Mouse (Mus musculus) lung, postnatal 0 days (tissue): ENCODE results near the gene Rars2. TPM values are rescaled to one million over a fixed set of nuclear protein-coding genes. Genes with fewer than 3 reads are reported as not detected.

Source experiments
- ATAC-seq: fragments of 200-750 bp; cut with Nextera tagmentation; 2 replicates; pipeline ENCODE4 v1.8.0; 2017; ENCODE audit warnings: moderate library complexity
- DNase-seq: peaks from one replicate; pipeline ENCODE4 v3.0.0-alpha.2; 2016; ENCODE audit warnings: low spot score
- H3K27ac ChIP-seq: fragments of 300-500 bp; sonication (generic); 2 replicates; pipeline ENCODE4 v1.5.1; 2014; ENCODE audit warnings: antibody characterized with exemption, mild to moderate bottlenecking, low read length, mixed read lengths
- H3K27me3 ChIP-seq: fragments of 300-500 bp; sonication (generic); replicated peaks from 2 replicates; pipeline ENCODE4 v1.6.1; 2014; ENCODE audit warnings: low read length, mixed read lengths; ENCODE audit not compliant: insufficient read depth
- H3K36me3 ChIP-seq: fragments of 300-500 bp; sonication (generic); 2 replicates; pipeline ENCODE4 v1.6.1; 2014; ENCODE audit warnings: low read length, mixed read lengths; ENCODE audit not compliant: insufficient read depth
- H3K4me1 ChIP-seq: fragments of 300-500 bp; sonication (generic); 2 replicates; pipeline ENCODE4 v1.6.1; 2014; ENCODE audit warnings: antibody characterized with exemption, low read depth, low read length, mixed read lengths; ENCODE audit not compliant: insufficient read depth
- H3K4me2 ChIP-seq: fragments of 300-500 bp; sonication (generic); replicated peaks from 2 replicates; pipeline ENCODE4 v1.6.1; 2014; ENCODE audit warnings: low read depth, mild to moderate bottlenecking, low read length, moderate library complexity, mixed read lengths
- H3K4me3 ChIP-seq: fragments of 300-500 bp; sonication (generic); 2 replicates; pipeline ENCODE4 v1.5.1; 2014; ENCODE audit warnings: low read depth, low read length
- H3K9ac ChIP-seq: fragments of 300-500 bp; sonication (generic); replicated peaks from 2 replicates; pipeline ENCODE4 v1.6.1; 2014; ENCODE audit warnings: low read depth, mild to moderate bottlenecking
- H3K9me3 ChIP-seq: fragments of 300-500 bp; sonication (generic); 2 replicates; pipeline ENCODE4 v1.6.1; 2016; ENCODE audit warnings: low read length, mixed read lengths
- CTCF ChIP-seq: IDR thresholded peaks from 2 replicates; pipeline ENCODE4 v1.5.1; 2016; ENCODE audit warnings: antibody characterized with exemption, mild to moderate bottlenecking
- EP300 ChIP-seq: IDR thresholded peaks from 2 replicates; pipeline ENCODE4 v1.6.1; 2016; ENCODE audit warnings: antibody characterized with exemption, mild to moderate bottlenecking, control low read depth
- WGBS: fragments of 180-500 bp; shearing (Covaris S2); extraction: QIAGEN DNeasy Blood & Tissue Kit; methylation state at CpG from one replicate; pipeline ENCODE4 v1.1.7; 2014; 5-methylcytosine and 5-hydroxymethylcytosine counted together
- polyA plus RNA-seq: library from polyadenylated mRNA; unstranded; fragments of >200 nt; fragmentation: Nextera tagmentation; extraction: Ambion mirVana; gene quantifications from 2 replicates; pipeline ENCODE4 v1.2.1, GENCODE M21; 2015

Gene Rars2
- polyA plus RNA-seq, 1 experiment from 2014 or later = 31.9 TPM

GRCm38 (mm10) chr4:34708127-34708526 is 93.4 kb downstream of the Rars2 start:
- ATAC-seq = no peak
- Histone ChIP-seq H3K4me2 (no peak overlapping the region), H3K36me3 (no peaks in the 10 kb centered on the region), H3K27me3 (no peaks in the 10 kb centered on the region), H3K4me3 (no peak overlapping the region), H3K9me3 (no peaks in the 10 kb centered on the region), H3K27ac (no peak overlapping the region), H3K4me1 (no peaks in the 10 kb centered on the region), H3K9ac (no peak overlapping the region)
- WGBS = 61% methylated on average over 3 of the region's 3 CpGs
- TF ChIP-seq EP300 (no peak), CTCF (no peak)
- DNase-seq = no peak

Other genes with a start within 250 kb of the Rars2 start
- 45.5 and 46.2 TPM in 2 replicates for gene Akirin2, start 64.0 kb upstream of the Rars2 start, polyA plus RNA-seq
- 40.9 and 42.4 TPM in 2 replicates for gene Orc3, start within 50 bp of the Rars2 start, polyA plus RNA-seq
- 26.5 and 38.0 TPM in 2 replicates for gene Slc35a1, start 72.5 kb downstream of the Rars2 start, polyA plus RNA-seq
- gene Cfap206, start 115.2 kb downstream of the Rars2 start, polyA plus RNA-seq = 11.9 and 14.5 TPM in 2 replicates
- gene Gm136, start 141.3 kb downstream of the Rars2 start, polyA plus RNA-seq = not detected in 2 replicates
- gene Smim8, start 163.5 kb downstream of the Rars2 start, polyA plus RNA-seq = 46.0 and 48.8 TPM in 2 replicates